Comparison of ENCODE assay signal across 8 mouse cellular contexts in the genomic region with DNA sequence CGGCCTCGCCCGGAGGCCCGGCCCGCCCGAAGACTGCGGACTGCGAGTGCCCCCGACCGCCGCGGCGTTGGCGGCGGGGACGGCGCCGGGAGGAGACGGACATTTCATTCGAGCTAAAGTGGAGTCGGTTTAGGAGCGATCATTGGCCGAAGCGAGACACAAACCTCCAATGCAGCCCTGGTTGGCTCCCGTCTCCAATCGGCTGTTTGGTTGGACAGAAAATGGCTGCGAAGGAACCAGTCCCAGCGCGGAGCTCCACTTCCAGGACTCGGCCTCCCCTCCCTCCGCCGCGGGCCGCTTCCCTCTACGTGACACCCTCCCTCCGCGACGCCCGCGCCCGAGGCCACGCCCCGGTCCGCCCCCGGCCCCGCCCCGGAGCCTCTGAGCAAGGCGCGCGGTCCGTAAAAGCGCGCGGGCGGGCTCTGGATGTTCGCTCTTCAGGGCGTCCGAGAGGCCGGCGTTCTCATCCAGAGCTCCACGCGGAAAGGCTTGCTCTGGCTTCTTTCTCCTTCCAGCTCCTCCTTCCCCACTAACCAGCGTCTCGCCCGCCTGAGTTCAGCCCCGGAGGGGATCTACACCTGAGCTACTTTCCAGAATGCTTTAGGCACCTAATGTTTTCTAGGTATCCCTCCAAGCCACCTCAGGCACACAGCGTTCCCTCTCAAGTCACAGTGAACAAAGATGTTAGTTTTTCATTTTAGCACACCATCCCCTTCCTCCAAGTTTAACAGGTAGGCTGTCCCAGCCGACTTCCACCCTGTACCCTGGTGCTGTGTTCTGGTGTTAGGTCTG. TPM values are rescaled to one million over a fixed set of nuclear protein-coding genes. Genes with fewer than 3 reads are reported as not detected.
DNase-seq lines count a peak whose midpoint lies in the region; ATAC-seq lines count a peak whose summit lies in the region.

Nfyb (minus strand) TSS at position 305 of the 792 bp plus-strand sequence.

- no peaks in the 10 kb centered on the region for H3K9me3 ChIP-seq in intestine, embryonic 14.5 days (ENCODE audit: control insufficient read depth, low read length)

- intact Hi-C loops in left cerebral cortex, postnatal 14 days (cut with DNase I) = loop anchor here (5.0 kb wide), 1 partner anchor 98 kb away; no protein-coding TSS in a partner anchor

- H3K27ac ChIP-seq in intestine, embryonic 14.5 days (ENCODE audit: low read depth) = peak within 1 kb of the TSS; percentile 99

- peaks cover 20% of the 10 kb centered on the region for H3K36me3 ChIP-seq in intestine, embryonic 14.5 days (ENCODE audit: control insufficient read depth, insufficient read depth, low read length)

- peak within 1 kb of the TSS; percentile 85 for H3K4me2 ChIP-seq in intestine, embryonic 14.5 days (ENCODE audit: low read length)

- peak within 1 kb of the TSS; percentile 99 for H3K9ac ChIP-seq in intestine, embryonic 14.5 days (ENCODE audit: low read length)

- peak; percentile 97 for ATAC-seq in intestine, embryonic 14.5 days (replicated peaks; ENCODE audit: low FRiP score, low TSS enrichment, low read depth)

- WGBS in intestine, embryonic 14.5 days = 2% methylated on average over 65 of the region's 68 CpGs

- peaks cover 22% of the 10 kb centered on the region for H3K4me1 ChIP-seq in intestine, embryonic 14.5 days (replicated peaks; ENCODE audit: control insufficient read depth, insufficient read depth, low read length)

- DNase-seq in adrenal gland, adult 18-20 months (ENCODE audit: low spot score in 2 of 2) = peak; percentile 97 to 98
- DNase-seq in embryo, embryonic 11 days = peak; percentile 97
- DNase-seq in gastrocnemius, postnatal 25 days = peak; percentile 97
- peak; percentile 100 for DNase-seq in intestine, embryonic 14.5 days (ENCODE audit: low spot score)
- peak; percentile 97 to 99 for DNase-seq in left cerebral cortex, postnatal 14 days (ENCODE audit: low spot score in 2 of 2)
- DNase-seq in mesoderm, embryonic 11.5 days (ENCODE audit: low read depth, low spot score) = peak; percentile 97
- peak; percentile 96 to 97 for DNase-seq in right cerebral cortex, postnatal 36 days (ENCODE audit: low spot score in 2 of 2)
- peak; percentile 97 for DNase-seq in yolk sac, embryonic 10.5 days (ENCODE audit: low spot score)

- peak within 1 kb of the TSS; percentile 87 for H3K4me3 ChIP-seq in intestine, embryonic 14.5 days (ENCODE audit: low read depth, low read length)

- H3K27me3 ChIP-seq in intestine, embryonic 14.5 days (replicated peaks; ENCODE audit: control insufficient read depth, insufficient read depth, low read length) = no peaks in the 10 kb centered on the region

RNA-seq across cellular contexts. Expression of gene Nfyb, which starts in this region (rescaled TPM):
- 10 to 100 TPM; 15.7 to 17.5 TPM for total RNA-seq in adrenal gland, adult 18-20 months (2021)
- total RNA-seq in gastrocnemius, postnatal 25 days (2021) = 10 to 100 TPM; 24.9 to 33.2 TPM
- 42.8 and 42.9 TPM in 2 replicates for polyA plus RNA-seq in intestine, embryonic 14.5 days (2014; fragmentation: Nextera tagmentation; extraction: Ambion mirVana)
- 10 to 100 TPM; 61.6 to 70.6 TPM for total RNA-seq in left cerebral cortex, postnatal 14 days (2021)

Comparison
In these comparisons a context has a peak if more than half of its experiments do, and no peak if none do; other contexts are left out.
1. Peak in every context shown above with its lines: DNase-seq, ATAC-seq, H3K4me3 ChIP-seq and H3K27ac ChIP-seq.